Mouse (Mus musculus) forebrain, embryonic 11.5 days (tissue): ENCODE measurements around the gene Gm49340. TPM values are rescaled to one million over a fixed set of nuclear protein-coding genes. Genes with fewer than 3 reads are reported as not detected.

Source experiments
- ATAC-seq: fragments of 200-750 bp; cut with Nextera tagmentation; replicated peaks from 2 replicates; pipeline ENCODE4 v1.8.0; 2017; ENCODE audit warnings: moderate TSS enrichment; ENCODE audit not compliant: low FRiP score
- DNase-seq: peaks from one replicate; pipeline ENCODE4 v3.0.0-alpha.2; 2017; ENCODE audit warnings: low spot score
- H3K27ac ChIP-seq: fragments of 300-500 bp; sonication (generic); 2 replicates; pipeline ENCODE4 v1.5.1; 2014; ENCODE audit warnings: low read depth, low read length
- H3K27me3 ChIP-seq: fragments of 300-500 bp; sonication (generic); 2 replicates; pipeline ENCODE4 v1.6.1; 2014; ENCODE audit warnings: mild to moderate bottlenecking, low read length, mixed read lengths; ENCODE audit not compliant: control insufficient read depth, insufficient read depth
- H3K36me3 ChIP-seq: fragments of 300-500 bp; sonication (generic); 2 replicates; pipeline ENCODE4 v1.6.1; 2014; ENCODE audit warnings: mild to moderate bottlenecking, low read length, moderate library complexity, mixed read lengths; ENCODE audit not compliant: control insufficient read depth, insufficient read depth
- H3K4me1 ChIP-seq: fragments of 300-500 bp; sonication (generic); replicated peaks from 2 replicates; pipeline ENCODE4 v1.6.1; 2014; ENCODE audit warnings: low read length, mixed read lengths; ENCODE audit not compliant: control insufficient read depth, insufficient read depth
- H3K4me2 ChIP-seq: fragments of 300-500 bp; sonication (generic); 2 replicates; pipeline ENCODE4 v1.6.1; 2014; ENCODE audit warnings: low read depth, mild to moderate bottlenecking, low read length, moderate library complexity, mixed read lengths; ENCODE audit not compliant: severe bottlenecking
- H3K4me3 ChIP-seq: fragments of 300-500 bp; sonication (generic); 2 replicates; pipeline ENCODE4 v1.5.1; 2014; ENCODE audit warnings: low read depth, low read length
- H3K9ac ChIP-seq: fragments of 300-500 bp; sonication (generic); 2 replicates; pipeline ENCODE4 v1.6.1; 2014; ENCODE audit warnings: low read length
- H3K9me3 ChIP-seq: fragments of 300-500 bp; sonication (generic); 2 replicates; pipeline ENCODE4 v1.6.1; 2016; ENCODE audit warnings: low read length, mixed read lengths; ENCODE audit not compliant: control insufficient read depth
- WGBS: fragments of 180-500 bp; shearing (Covaris S2); extraction: QIAGEN DNeasy Blood & Tissue Kit; methylation state at CpG from one replicate; pipeline ENCODE4 v1.1.7; 2014; 5-methylcytosine and 5-hydroxymethylcytosine counted together
- polyA plus RNA-seq: library from polyadenylated mRNA; unstranded; fragments of >200 nt; fragmentation: Nextera tagmentation; extraction: Ambion mirVana; gene quantifications from 2 replicates; pipeline ENCODE4 v1.2.1, GENCODE M21; 2014

The Gm49340 gene
- not detected in 2 replicates for polyA plus RNA-seq

DNA sequence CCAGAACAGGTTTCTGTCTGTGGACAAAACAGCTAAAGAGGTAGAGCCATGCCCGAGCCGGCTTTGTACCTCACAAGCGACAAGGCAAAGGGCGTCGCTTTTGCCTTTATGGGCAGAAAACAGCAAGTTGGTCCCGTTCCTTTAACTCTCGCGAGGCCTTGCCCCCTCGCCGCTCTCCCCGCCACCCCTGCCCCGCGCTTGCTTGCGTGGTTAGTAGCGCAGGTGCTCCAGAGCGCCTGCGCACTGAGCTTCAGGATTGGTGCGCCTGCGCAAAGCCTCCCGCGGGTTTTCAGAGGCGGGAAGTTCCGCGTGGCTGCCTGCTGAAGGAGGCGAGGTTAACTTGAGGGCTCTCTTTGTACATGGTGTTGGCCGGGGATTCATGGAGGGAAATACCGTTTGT lies at the start of gene Gm49340, which contains the start of the genes Aspa and Spata22:
Gene Gm49340, plus strand, starts transcription at position 300 of the 400 bp plus-strand sequence.
Gene Aspa, minus strand, starts transcription at position 155 of the 400 bp plus-strand sequence.
Gene Spata22, plus strand, starts transcription at position 300 of the 400 bp plus-strand sequence.
- no peak within 1 kb of the TSS for H3K4me3 ChIP-seq
- no peaks in the 10 kb centered on the region for H3K36me3 ChIP-seq
- H3K9ac ChIP-seq, result no peak within 1 kb of the TSS
- no peak within 1 kb of the TSS for H3K27ac ChIP-seq
- no peak for DNase-seq
- no peaks in the 10 kb centered on the region for H3K4me1 ChIP-seq
- ATAC-seq, result no peak
- no peaks in the 10 kb centered on the region; the same call in 1 of the 2 replicates for H3K9me3 ChIP-seq
- 82% methylated on average over 27 of the region's 27 CpGs for WGBS
- H3K4me2 ChIP-seq, result no peak within 1 kb of the TSS
- no peaks in the 10 kb centered on the region for H3K27me3 ChIP-seq

DNA sequence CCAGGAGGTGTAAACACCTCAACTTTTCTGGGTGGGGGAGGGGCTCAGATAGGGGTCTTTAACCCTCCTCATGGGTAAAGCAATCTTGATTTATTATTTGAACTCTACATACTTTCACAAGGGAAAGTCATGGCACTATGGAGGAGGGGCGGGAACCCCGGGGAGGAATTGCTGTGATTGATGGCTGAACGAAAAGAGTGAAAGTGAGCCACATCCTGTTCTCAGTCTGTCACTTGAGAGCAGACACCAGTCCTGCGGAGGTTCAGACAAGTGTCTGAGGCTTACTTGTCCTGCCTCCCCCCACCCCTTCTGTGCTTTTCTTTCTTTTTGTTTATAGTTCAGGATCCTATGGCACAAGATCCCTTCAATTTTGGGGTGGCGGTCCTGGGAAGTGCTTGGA lies 48.8 kb upstream of the Gm49340 start:
- ATAC-seq, result no peak

DNA sequence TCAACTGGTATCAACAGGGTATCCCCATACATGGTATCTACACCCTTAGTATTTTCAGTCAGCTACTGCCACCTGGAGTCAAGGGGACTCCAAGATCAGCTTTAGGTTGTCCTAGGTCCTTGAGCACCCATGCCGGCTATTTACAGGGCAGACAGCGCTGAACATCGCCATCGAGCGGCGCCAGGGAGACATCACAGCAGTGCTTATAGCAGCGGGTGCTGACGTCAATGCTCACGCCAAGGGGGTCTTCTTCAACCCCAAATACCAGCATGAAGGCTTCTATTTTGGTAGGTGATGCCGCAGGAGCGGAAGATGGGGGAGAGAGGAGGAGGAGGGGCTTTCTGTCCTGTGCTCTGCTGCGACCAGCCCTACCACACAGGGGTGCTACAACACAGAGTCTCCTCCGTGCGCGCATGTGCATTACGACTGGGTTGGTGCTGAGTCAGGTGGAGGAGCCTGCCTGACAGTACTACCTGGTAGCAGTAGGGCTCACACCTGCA lies 48.0 kb upstream of the Gm49340 start:
- Histone ChIP-seq H3K4me3 (peak overlapping the region; percentile 23), H3K27ac (no peak overlapping the region), H3K36me3 (no peaks in the 10 kb centered on the region), H3K9ac (0 out of 2 replicates have a peak overlapping the region, but pooled peaks have one; percentile 41), H3K4me2 (peak overlapping the region; percentile 48), H3K9me3 (no peaks in the 10 kb centered on the region), H3K27me3 (no peaks in the 10 kb centered on the region), H3K4me1 (no peaks in the 10 kb centered on the region)
- peak; percentile 61 for ATAC-seq
- WGBS, result 7% methylated on average over 16 of the region's 16 CpGs
- peak; percentile 71 for DNase-seq

More for the DNA sequence above, 48.8 kb upstream of the Gm49340 start:
- H3K36me3 ChIP-seq, result no peaks in the 10 kb centered on the region
- H3K27me3 ChIP-seq, result no peaks in the 10 kb centered on the region
- H3K9me3 ChIP-seq, result no peaks in the 10 kb centered on the region
- 79% methylated on average over 5 of the region's 5 CpGs for WGBS
- no peak overlapping the region for H3K9ac ChIP-seq
- no peak for DNase-seq
- no peak overlapping the region for H3K4me2 ChIP-seq
- no peaks in the 10 kb centered on the region for H3K4me1 ChIP-seq
- no peak overlapping the region for H3K27ac ChIP-seq
- H3K4me3 ChIP-seq, result no peak overlapping the region

DNA sequence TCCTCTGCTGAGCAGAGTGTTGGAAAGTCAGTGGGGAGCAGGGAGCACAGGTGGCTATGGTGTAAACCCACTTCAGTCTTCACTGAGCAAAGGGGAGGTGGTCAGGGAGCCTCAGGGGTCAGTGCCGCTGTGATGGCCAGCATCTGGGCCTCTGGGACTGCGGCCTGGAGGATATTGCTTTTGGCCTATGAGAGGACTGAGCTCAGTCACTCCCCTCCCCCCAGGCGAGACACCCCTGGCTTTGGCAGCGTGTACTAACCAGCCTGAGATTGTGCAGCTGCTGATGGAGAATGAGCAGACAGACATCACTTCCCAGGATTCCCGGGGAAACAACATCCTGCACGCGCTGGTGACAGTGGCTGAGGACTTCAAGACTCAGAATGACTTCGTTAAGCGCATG lies 46.2 kb upstream of the Gm49340 start:
- Histone ChIP-seq H3K4me2 (no peak overlapping the region), H3K27ac (no peak overlapping the region), H3K9ac (no peak overlapping the region), H3K4me1 (no peaks in the 10 kb centered on the region), H3K9me3 (no peaks in the 10 kb centered on the region), H3K4me3 (no peak overlapping the region), H3K36me3 (no peaks in the 10 kb centered on the region), H3K27me3 (no peaks in the 10 kb centered on the region)
- ATAC-seq (no peak), DNase-seq (no peak)
- WGBS, result 81% methylated on average over 9 of the region's 9 CpGs

DNA sequence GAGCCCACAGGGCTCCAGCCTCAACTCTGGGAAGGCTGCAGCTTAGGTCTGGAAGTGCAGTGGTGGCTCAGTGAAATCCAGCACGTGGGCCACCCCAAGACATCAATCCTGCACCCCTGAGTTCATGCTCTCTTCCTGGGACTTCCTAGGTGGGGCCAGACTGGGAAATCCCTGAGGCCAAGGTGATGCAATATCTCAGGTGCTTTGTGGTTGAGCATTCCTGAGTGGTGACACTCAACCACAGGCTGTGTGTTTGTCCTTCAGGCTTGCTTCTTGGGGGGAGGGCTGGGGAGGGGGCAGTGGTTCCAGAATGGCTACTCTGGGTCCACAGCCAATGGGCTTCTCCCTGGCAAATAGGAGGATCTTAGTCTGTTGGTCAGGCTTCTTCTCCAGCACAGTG lies 45.6 kb upstream of the Gm49340 start:
- Histone ChIP-seq H3K27ac (no peak overlapping the region), H3K9ac (no peak overlapping the region), H3K4me2 (no peak overlapping the region), H3K4me1 (no peaks in the 10 kb centered on the region), H3K27me3 (no peaks in the 10 kb centered on the region), H3K9me3 (no peaks in the 10 kb centered on the region), H3K4me3 (no peak overlapping the region), H3K36me3 (no peaks in the 10 kb centered on the region)
- no peak for DNase-seq
- no peak for ATAC-seq
- WGBS, result 50% methylated on average over 1 of the region's 1 CpGs

DNA sequence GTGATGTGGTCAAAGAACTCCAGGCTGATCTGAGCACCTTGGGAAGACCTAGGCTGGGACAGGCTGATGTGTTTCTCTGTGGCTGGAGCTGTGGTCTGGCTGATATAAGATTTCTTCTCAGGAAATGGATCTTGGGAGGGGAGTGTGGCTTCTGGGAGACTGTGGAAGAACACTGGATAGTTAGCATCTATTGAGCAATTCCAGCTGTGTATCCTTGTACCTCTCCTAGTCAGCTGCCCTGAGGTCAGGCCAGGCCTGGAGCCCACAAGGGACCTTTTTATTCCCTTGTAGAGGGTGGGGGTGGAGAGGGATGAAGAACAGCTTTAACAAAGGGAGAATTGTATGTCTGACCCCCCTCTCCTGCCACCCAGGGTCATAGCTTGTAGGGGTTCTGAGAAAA lies 45.2 kb upstream of the Gm49340 start:
- Histone ChIP-seq H3K9me3 (no peaks in the 10 kb centered on the region), H3K4me3 (no peak overlapping the region), H3K4me2 (no peak overlapping the region), H3K36me3 (no peaks in the 10 kb centered on the region), H3K27me3 (no peaks in the 10 kb centered on the region), H3K27ac (no peak overlapping the region), H3K4me1 (no peaks in the 10 kb centered on the region), H3K9ac (no peak overlapping the region)
- no peak for ATAC-seq
- DNase-seq, result no peak

DNA sequence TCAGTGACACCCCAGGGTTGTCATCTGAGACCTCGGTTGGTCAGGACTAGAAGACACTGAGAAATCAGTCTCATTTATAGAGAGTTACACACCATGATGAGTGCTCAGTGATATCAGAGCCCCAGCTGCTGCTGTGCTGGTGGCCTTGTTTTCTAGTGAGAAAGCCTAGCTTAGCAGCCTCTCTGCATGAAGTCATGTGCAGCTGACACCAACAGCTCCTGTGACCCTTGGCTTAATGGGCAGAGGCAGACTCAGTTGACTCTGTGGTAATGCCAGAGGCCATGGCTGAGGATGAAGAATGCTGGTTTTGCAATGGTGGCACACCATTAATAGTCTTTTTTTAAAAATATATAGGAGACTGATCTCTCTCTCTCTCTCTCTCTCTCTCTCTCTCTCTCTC lies 39.9 kb upstream of the Gm49340 start:
- Histone ChIP-seq H3K27me3 (no peaks in the 10 kb centered on the region), H3K27ac (no peak overlapping the region), H3K9ac (no peak overlapping the region), H3K36me3 (no peaks in the 10 kb centered on the region), H3K9me3 (no peaks in the 10 kb centered on the region), H3K4me1 (no peaks in the 10 kb centered on the region), H3K4me2 (no peak overlapping the region), H3K4me3 (no peak overlapping the region)
- no peak for DNase-seq
- WGBS, result 80% methylated on average over 1 of the region's 1 CpGs
- no peak for ATAC-seq

DNA sequence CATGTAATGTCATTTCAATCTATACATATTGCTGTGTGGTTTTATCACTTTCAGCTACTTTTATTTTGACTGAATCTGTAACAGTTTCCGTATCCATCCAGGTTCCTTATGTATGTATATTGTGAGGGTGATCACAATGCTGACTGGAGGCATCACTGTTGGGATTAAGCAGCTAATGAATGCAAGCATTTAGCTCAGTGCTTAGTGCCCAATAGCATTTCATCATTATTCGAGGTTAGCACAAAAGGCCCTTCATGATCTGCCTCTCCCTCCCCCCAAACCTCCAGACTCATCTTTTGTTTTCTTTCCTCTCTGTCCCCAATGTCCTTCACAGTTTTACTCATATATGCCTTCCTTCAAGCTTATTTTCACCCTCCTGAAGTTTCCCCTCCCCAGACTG lies 26.4 kb upstream of the Gm49340 start:
- Histone ChIP-seq H3K4me1 (no peaks in the 10 kb centered on the region), H3K36me3 (no peaks in the 10 kb centered on the region), H3K27ac (no peak overlapping the region), H3K4me2 (no peak overlapping the region), H3K4me3 (no peak overlapping the region), H3K9ac (no peak overlapping the region), H3K27me3 (no peaks in the 10 kb centered on the region), H3K9me3 (no peaks in the 10 kb centered on the region)
- WGBS, result 19% methylated on average over 2 of the region's 2 CpGs
- no peak for ATAC-seq
- no peak for DNase-seq

DNA sequence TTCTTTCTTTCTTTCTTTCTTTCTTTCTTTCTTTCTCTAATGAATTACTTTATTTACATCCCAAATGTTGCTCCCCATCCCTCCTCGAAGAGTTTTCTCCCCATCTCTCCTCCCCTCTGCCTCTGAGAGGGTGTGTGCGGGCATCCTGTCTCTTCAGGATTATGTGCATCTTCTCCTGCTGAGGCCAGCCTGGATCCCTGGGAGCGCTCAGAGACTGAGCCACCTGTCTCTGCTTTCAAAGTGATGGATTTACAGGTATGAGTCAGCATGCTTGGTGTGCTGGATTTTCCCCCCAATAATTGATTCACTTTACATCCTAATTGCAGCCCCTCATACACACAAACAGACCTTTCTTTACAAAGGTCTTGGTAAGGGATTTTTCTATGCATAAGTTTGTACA lies 13.6 kb upstream of the Gm49340 start:
- ATAC-seq, result no peak
- Histone ChIP-seq H3K9me3 (no peaks in the 10 kb centered on the region), H3K9ac (no peak overlapping the region), H3K4me1 (no peaks in the 10 kb centered on the region), H3K36me3 (no peaks in the 10 kb centered on the region), H3K27me3 (no peaks in the 10 kb centered on the region), H3K4me3 (no peak overlapping the region), H3K4me2 (no peak overlapping the region), H3K27ac (no peak overlapping the region)
- no peak for DNase-seq
- WGBS, result 40% methylated on average over 3 of the region's 3 CpGs
